Comparison of ENCODE assay signal across 10 mouse cellular contexts in genomic region chr7:141096021-141096420, GRCm38 (mm10). TPM values are rescaled to one million over a fixed set of nuclear protein-coding genes. Genes with fewer than 3 reads are reported as not detected.
DNase-seq lines count a peak whose midpoint lies in the region; ATAC-seq and TF ChIP-seq lines count a peak whose summit lies in the region.
"Had no signal": no experiment of that assay in that cellular context is flagged by ENCODE, and none has a peak within 500 bp of the region (broad histone marks: within the 10 kb centered on the region; RNA-seq: fewer than 3 reads in every experiment).

No protein-coding gene starts in this region.

- no peak for ATAC-seq in neural tube, embryonic 15.5 days (ENCODE audit: low FRiP score)
- no peak for ATAC-seq in liver, embryonic 14.5 days (ENCODE audit: insufficient read depth)

- DNase-seq in heart, adult 2 months: no peak
- no peak for DNase-seq in heart, postnatal 25 days (ENCODE audit: low spot score)
- DNase-seq in neural tube, embryonic 10.5 days (ENCODE audit: extremely low spot score, low spot score): no peak
- no peak for DNase-seq in liver, embryonic 14.5 days (ENCODE audit: low read depth in 3 of 3, low spot score in 3 of 3)
- DNase-seq in thymus, postnatal 4 days: peak; percentile 65
- DNase-seq in adrenal gland, postnatal 25 days: no peak
- no peak for DNase-seq in left cerebral cortex, postnatal 36 days (ENCODE audit: low spot score in 2 of 2)
- DNase-seq: right cerebral cortex, postnatal 14 days had no signal

- peaks cover 10% of the 10 kb centered on the region for H3K4me1 ChIP-seq in heart, adult 2 months (ENCODE audit: control insufficient read depth, insufficient read depth, low read length)
- H3K4me1 ChIP-seq in neural tube, embryonic 15.5 days: peaks cover 19% of the 10 kb centered on the region
- peaks cover 21 to 31% of the 10 kb centered on the region in 2 experiments for H3K4me1 ChIP-seq in liver, embryonic 14.5 days (replicated peaks; ENCODE audit: control insufficient read depth in 2 of 2, insufficient read depth in 2 of 2, low read length in 1 of 2)

- H3K79me2 ChIP-seq in heart, adult 2 months (replicated peaks; ENCODE audit: control insufficient read depth, insufficient read depth, low read length): no peaks in the 10 kb centered on the region

- no peak for TF ChIP-seq POLR2A in heart, adult 2 months (IDR thresholded peaks at IDR 0.05; ENCODE audit: insufficient read depth, low read depth, low read length)

- peak overlapping the region; percentile 62 for H3K27ac ChIP-seq in heart, adult 2 months
- no peak overlapping the region for H3K27ac ChIP-seq in neural tube, embryonic 15.5 days (replicated peaks)
- no peak overlapping the region for H3K27ac ChIP-seq in liver, embryonic 14.5 days
- H3K27ac ChIP-seq: forebrain, embryonic 10.5 days had no signal

- 61% methylated on average over 6 of the region's 6 CpGs for WGBS in heart, adult 2 months
- WGBS in neural tube, embryonic 15.5 days: 82% methylated on average over 6 of the region's 6 CpGs
- 50% methylated on average over 6 of the region's 6 CpGs for WGBS in liver, embryonic 14.5 days (ENCODE audit: insufficient replicate concordance)

- H3K36me3 ChIP-seq in heart, adult 2 months (ENCODE audit: control insufficient read depth, insufficient read depth, low read length): no peaks in the 10 kb centered on the region
- no peaks in the 10 kb centered on the region for H3K36me3 ChIP-seq in neural tube, embryonic 15.5 days
- H3K36me3 ChIP-seq in liver, embryonic 14.5 days (replicated peaks; ENCODE audit: control insufficient read depth, insufficient read depth, low read depth): no peaks in the 10 kb centered on the region
- H3K36me3 ChIP-seq: forebrain, embryonic 10.5 days had no signal

- no peaks in the 10 kb centered on the region for H3K9me3 ChIP-seq in neural tube, embryonic 15.5 days (replicated peaks)
- H3K9me3 ChIP-seq in liver, embryonic 14.5 days (ENCODE audit: control insufficient read depth, low read length): no peaks in the 10 kb centered on the region
- H3K9me3 ChIP-seq: forebrain, embryonic 10.5 days had no signal

- 0 out of 2 replicates have a peak overlapping the region, but pooled peaks have one; percentile 6 for H3K4me2 ChIP-seq in neural tube, embryonic 15.5 days
- peak overlapping the region; percentile 37 for H3K4me2 ChIP-seq in liver, embryonic 14.5 days (ENCODE audit: low read depth)

- no peaks in the 10 kb centered on the region for H3K27me3 ChIP-seq in heart, adult 2 months (ENCODE audit: control insufficient read depth, insufficient read depth, low read length)
- H3K27me3 ChIP-seq in neural tube, embryonic 15.5 days (replicated peaks): peaks cover 43% of the 10 kb centered on the region
- H3K27me3 ChIP-seq in liver, embryonic 14.5 days (ENCODE audit: control insufficient read depth, insufficient read depth, low read length): peaks cover 13% of the 10 kb centered on the region

- TF ChIP-seq EP300 in heart, adult 2 months (IDR thresholded peaks at IDR 0.05; ENCODE audit: insufficient read depth, low read depth, low read length): no peak
- no peak for TF ChIP-seq EP300 in liver, embryonic 14.5 days (IDR thresholded peaks at IDR 0.05; ENCODE audit: low read depth)

- TF ChIP-seq CTCF in heart, adult 2 months (IDR thresholded peaks at IDR 0.05): no peak
- TF ChIP-seq CTCF in liver, embryonic 14.5 days (IDR thresholded peaks at IDR 0.05; ENCODE audit: low read depth): no peak

- peak overlapping the region; percentile 36 for H3K4me3 ChIP-seq in heart, adult 2 months
- no peak overlapping the region for H3K4me3 ChIP-seq in neural tube, embryonic 15.5 days (replicated peaks)
- H3K4me3 ChIP-seq in liver, embryonic 14.5 days (ENCODE audit: insufficient read depth in 1 of 2, low read depth in 2 of 2, low read length in 2 of 2): peak overlapping the region; percentile 4 to 24; a peak in 2 of 4 replicates
- H3K4me3 ChIP-seq: forebrain, embryonic 10.5 days had no signal

- peak overlapping the region; percentile 70 for H3K9ac ChIP-seq in heart, adult 2 months (ENCODE audit: low read depth, low read length)
- H3K9ac ChIP-seq in neural tube, embryonic 15.5 days (replicated peaks): no peak overlapping the region
- no peak overlapping the region for H3K9ac ChIP-seq in liver, embryonic 14.5 days (replicated peaks)

- intact Hi-C loops in heart, adult 2 months (cut with DNase I): loop anchor here (1.0 kb wide), 1 partner anchor 26 kb away; the partner anchor contains the start of gene Ptdss2
- intact Hi-C loops in heart, postnatal 25 days (cut with DNase I): loop anchor here (10.0 kb wide), 1 partner anchor 269 kb away; no protein-coding TSS in a partner anchor
- intact Hi-C loops in left cerebral cortex, postnatal 36 days (cut with DNase I): no loop called here

RNA-seq across cellular contexts. Expression of gene Sigirr, which starts 4.4 kb away (rescaled TPM):
- total RNA-seq in heart, adult 2 months (2021): 1 to 10 TPM; 4.5 to 7.0 TPM
- polyA plus RNA-seq in heart, adult 2 months (2012; rRNA removed): 9.4 and 10.2 TPM in 2 replicates
- total RNA-seq in heart, postnatal 25 days (2021): 1 to 10 TPM; 4.8 to 7.7 TPM
- 3.3 and 7.8 TPM in 2 replicates for polyA plus RNA-seq in neural tube, embryonic 15.5 days (2015; fragmentation: Nextera tagmentation; extraction: Ambion mirVana)
- polyA plus RNA-seq in liver, embryonic 14.5 days (2012; rRNA removed): 9.8 and 10.8 TPM in 2 replicates
- 16.0 and 18.4 TPM in 2 replicates for polyA plus RNA-seq in liver, embryonic 14.5 days (2014; fragmentation: Nextera tagmentation; extraction: Ambion mirVana)
- 4.5 and 5.0 TPM in 2 replicates for total RNA-seq in adrenal gland, postnatal 25 days (2021)
- 1 to 10 TPM; 1.7 to 2.8 TPM for total RNA-seq in left cerebral cortex, postnatal 36 days (2021)

RNA-seq across cellular contexts. Expression of gene Pkp3, which starts 18.0 kb away (rescaled TPM):
- under 1 TPM; 0.20 to 0.21 TPM for total RNA-seq in heart, adult 2 months (2021)
- polyA plus RNA-seq in heart, adult 2 months (2012; rRNA removed): 0.35 and 1.6 TPM in 2 replicates
- total RNA-seq in heart, postnatal 25 days (2021): under 1 TPM in 1 of 2 experiments, not detected in 1; 0.31 TPM
- polyA plus RNA-seq in neural tube, embryonic 15.5 days (2015; fragmentation: Nextera tagmentation; extraction: Ambion mirVana): 0.18 and 8.4 TPM in 2 replicates
- polyA plus RNA-seq in liver, embryonic 14.5 days (2012; rRNA removed): 0.33 and 0.51 TPM in 2 replicates
- polyA plus RNA-seq in liver, embryonic 14.5 days (2014; fragmentation: Nextera tagmentation; extraction: Ambion mirVana): 0.36 and 0.80 TPM in 2 replicates
- 0.86 and 1.2 TPM in 2 replicates for total RNA-seq in adrenal gland, postnatal 25 days (2021)
- total RNA-seq in left cerebral cortex, postnatal 36 days (2021): not detected

RNA-seq across cellular contexts. Expression of gene Ano9, which starts 21.6 kb away (rescaled TPM):
- under 1 TPM in 1 of 2 experiments, not detected in 1; 0.39 TPM for total RNA-seq in heart, adult 2 months (2021)
- 0.09 and 0.53 TPM in 2 replicates for polyA plus RNA-seq in heart, adult 2 months (2012; rRNA removed)
- under 1 TPM in 1 of 2 experiments, not detected in 1; 0.08 TPM for total RNA-seq in heart, postnatal 25 days (2021)
- polyA plus RNA-seq in neural tube, embryonic 15.5 days (2015; fragmentation: Nextera tagmentation; extraction: Ambion mirVana): 0.60 and 1.4 TPM in 2 replicates
- polyA plus RNA-seq in liver, embryonic 14.5 days (2012; rRNA removed): 0.30 and 0.53 TPM in 2 replicates
- polyA plus RNA-seq in liver, embryonic 14.5 days (2014; fragmentation: Nextera tagmentation; extraction: Ambion mirVana): 0.24 and 0.27 TPM in 2 replicates
- 0.33 TPM in 1 of 2 replicates, not detected in the other for total RNA-seq in adrenal gland, postnatal 25 days (2021)
- not detected for total RNA-seq in left cerebral cortex, postnatal 36 days (2021)

RNA-seq across cellular contexts. Expression of gene Ptdss2, which starts 26.2 kb away (rescaled TPM):
- total RNA-seq in heart, adult 2 months (2021): 10 to 100 TPM; 25.9 to 29.7 TPM
- polyA plus RNA-seq in heart, adult 2 months (2012; rRNA removed): 22.4 and 39.2 TPM in 2 replicates
- 10 to 100 TPM; 32.1 to 33.4 TPM for total RNA-seq in heart, postnatal 25 days (2021)
- polyA plus RNA-seq in neural tube, embryonic 15.5 days (2015; fragmentation: Nextera tagmentation; extraction: Ambion mirVana): 83.2 and 86.7 TPM in 2 replicates
- polyA plus RNA-seq in liver, embryonic 14.5 days (2012; rRNA removed): 72.2 and 72.8 TPM in 2 replicates
- 111 and 130 TPM in 2 replicates for polyA plus RNA-seq in liver, embryonic 14.5 days (2014; fragmentation: Nextera tagmentation; extraction: Ambion mirVana)
- total RNA-seq in adrenal gland, postnatal 25 days (2021): 29.1 and 48.2 TPM in 2 replicates
- total RNA-seq in left cerebral cortex, postnatal 36 days (2021): 10 to 100 TPM; 45.1 to 52.1 TPM

RNA-seq across cellular contexts. Expression of gene B4galnt4, which starts 35.1 kb away (rescaled TPM):
- under 1 TPM in 1 of 2 experiments, not detected in 1; 0.07 TPM for total RNA-seq in heart, adult 2 months (2021)
- 0.04 and 0.06 TPM in 2 replicates for polyA plus RNA-seq in heart, adult 2 months (2012; rRNA removed)
- under 1 TPM in 1 of 2 experiments, not detected in 1; 0.08 TPM for total RNA-seq in heart, postnatal 25 days (2021)
- 39.3 and 51.2 TPM in 2 replicates for polyA plus RNA-seq in neural tube, embryonic 15.5 days (2015; fragmentation: Nextera tagmentation; extraction: Ambion mirVana)
- polyA plus RNA-seq in liver, embryonic 14.5 days (2012; rRNA removed): 0.64 and 0.84 TPM in 2 replicates
- polyA plus RNA-seq in liver, embryonic 14.5 days (2014; fragmentation: Nextera tagmentation; extraction: Ambion mirVana): 0.39 and 0.68 TPM in 2 replicates
- total RNA-seq in adrenal gland, postnatal 25 days (2021): 2.5 and 3.6 TPM in 2 replicates
- 10 to 100 TPM; 84.4 to 86.3 TPM for total RNA-seq in left cerebral cortex, postnatal 36 days (2021)
